Mouse (Mus musculus) spleen, postnatal 36 days (tissue): ENCODE results near the gene Clec4f.
"Not testable (repeated sequence)": the region's sequence is repeated elsewhere in the genome, so short reads cannot be mapped to it uniquely, and the experiment has no call there.

Experiments
- DNase-seq, 2 experiments: peaks; one replicate each; pipeline ENCODE4 v3.0.0; 2022; ENCODE audit warnings: low spot score in 2 of 2, mixed read lengths in 1 of 2

The Clec4f gene

DNA sequence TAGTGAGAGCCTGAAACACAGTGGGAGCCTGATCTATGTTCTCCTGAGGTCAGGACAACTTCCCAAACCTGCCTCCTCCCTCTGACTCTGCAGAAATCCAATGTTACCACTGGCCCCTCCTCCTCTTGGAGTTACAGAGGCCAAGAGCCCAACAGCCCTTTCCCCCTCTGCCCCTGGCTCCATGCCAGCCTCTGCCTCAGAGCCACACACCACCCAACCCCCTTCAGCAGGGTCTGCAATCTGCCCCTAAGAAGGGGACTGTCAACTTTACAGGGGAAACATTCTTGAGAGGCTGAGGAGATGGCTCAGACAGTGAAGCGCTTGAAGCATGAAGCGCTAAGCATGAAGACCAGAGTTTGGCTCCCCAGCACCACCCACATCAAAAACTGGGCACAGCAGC, at the start of gene Clec4f:
Gene Clec4f, minus strand, starts transcription at position 101 of the 400 bp plus-strand sequence.
- no peak for DNase-seq

DNA sequence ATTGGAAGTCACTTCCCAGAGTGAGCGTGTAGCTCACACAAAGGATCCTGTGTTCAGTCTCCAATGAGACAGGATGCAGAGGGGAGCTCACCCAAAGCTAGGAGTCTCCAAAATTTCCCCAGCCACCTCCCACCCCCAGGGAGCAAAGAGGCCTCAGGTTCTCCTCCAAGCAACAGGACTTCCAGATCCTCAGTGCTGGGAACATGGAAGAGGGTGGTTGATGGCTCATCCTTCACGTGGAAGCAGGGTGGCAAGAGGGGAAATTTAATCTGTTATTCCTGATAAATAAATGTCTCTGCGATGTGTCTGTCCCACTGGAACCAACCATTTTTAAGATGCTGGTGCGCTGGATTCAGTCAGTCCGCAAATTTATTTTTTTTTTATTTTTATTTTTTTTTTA, 48.7 kb upstream of the Clec4f start:
- no peak for DNase-seq

DNA sequence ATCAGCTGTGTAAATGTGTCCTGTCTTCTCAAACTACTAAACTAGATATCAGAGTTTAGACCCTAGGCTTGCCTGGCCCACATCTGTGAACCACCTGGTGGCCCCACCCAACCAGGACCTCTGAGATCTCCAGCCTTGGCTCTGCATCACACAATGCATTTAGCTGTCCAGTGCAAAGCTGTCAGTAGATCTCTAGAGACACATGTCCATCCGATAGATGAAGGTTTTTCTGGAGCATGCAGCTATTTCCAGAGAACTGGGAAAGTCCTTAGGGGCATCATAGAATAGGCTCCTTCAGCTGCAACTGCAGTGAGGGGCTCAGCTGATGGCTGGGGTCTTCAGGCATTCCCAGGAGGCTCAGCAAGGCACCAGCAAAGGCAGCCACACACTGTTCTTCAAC, 48.3 kb upstream of the Clec4f start:
- no peak for DNase-seq

DNA sequence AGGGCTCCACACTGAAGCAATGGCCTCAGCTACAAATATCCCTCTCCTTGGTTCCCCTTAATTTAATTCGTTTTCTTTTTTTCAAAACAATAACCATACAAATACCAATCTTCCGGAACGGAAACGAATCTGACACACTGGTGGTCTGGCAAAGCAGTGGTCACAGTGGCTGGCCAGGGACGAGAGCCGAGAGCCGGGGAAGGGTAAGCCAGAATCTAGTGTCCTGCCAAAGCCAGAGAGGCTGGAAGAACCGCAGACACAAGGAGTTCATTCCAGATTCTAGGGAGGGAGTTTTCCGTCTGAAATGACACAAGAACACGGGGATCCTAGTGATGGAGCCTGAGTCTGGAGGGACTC, 47.7 kb upstream of the Clec4f start:
- DNase-seq, result no peak

DNA sequence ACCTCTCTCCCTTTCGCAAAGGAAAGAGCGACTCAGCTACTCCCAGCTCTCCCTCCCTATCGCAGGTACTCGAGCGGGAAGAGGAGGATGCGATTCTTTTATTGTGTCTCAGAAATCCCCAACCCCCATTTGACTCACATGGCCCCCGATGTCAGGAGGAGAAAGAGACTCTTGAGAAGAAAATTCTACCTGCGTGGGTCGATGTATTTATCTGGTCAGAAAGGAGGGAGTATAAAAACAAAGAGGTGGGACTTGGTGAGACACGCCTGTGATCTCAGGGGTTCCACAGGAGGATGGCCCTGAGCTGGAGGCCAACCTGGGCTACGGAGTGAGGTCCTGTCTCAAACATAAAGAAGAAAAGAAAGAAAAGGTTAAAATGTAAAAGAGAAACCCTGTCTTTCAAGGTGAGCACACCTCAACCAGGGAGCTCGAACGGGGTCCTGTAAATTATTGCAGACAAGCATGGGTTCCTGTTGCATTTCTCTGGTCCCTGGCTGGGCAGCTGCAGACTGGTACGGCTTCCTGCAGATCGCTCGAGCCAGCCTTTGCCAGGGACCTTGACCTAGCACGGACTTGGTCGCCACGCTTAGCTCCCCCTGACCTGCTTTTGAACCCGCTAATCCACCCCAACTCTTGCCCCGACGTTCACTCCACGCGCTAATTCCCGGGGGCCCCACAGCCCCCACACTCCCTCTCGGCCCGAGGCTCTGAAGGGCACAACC, 47.2 kb upstream of the Clec4f start:
- no peak for DNase-seq

DNA sequence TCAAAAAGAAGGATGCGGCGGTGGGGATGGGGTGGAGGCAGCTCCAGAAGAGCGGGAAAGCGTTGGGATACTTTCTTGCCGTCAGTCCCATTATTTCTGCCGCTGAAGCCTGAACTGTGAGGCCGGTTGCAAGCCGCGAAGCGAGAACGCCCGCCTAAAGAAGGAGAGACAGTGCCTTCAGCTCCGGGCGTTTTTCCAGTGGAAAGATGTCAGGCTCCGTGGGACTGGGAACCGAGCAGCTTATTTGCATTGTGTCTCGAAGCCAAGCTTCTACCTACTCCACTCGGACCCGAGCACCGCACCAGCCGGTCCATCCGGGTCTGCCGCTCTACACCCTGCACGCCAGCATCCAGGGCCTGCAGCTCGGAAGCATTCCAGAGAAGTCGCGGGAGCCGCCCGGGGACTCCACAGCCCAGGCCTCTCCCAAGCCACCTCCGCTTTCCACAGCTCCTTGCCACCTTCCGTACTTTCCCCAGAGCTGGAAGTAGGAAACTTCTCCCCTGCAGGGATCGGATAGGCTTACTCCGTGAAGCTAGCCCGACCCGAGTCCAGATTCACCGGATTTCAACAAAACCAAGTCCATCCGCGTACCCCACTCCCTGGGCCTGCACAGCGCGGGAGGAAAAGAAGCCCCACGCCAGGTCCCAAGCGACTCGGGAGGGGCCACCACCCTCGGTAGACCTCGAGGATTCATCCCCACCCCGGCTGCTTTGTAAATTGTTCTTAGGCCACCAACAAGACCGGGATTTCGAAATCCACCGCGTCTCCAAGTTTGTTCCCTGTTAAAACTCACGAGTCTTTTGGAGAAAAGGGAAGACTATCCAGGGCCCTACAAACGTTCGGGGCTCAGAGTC, 46.4 kb upstream of the Clec4f start:
- DNase-seq, result no peak

DNA sequence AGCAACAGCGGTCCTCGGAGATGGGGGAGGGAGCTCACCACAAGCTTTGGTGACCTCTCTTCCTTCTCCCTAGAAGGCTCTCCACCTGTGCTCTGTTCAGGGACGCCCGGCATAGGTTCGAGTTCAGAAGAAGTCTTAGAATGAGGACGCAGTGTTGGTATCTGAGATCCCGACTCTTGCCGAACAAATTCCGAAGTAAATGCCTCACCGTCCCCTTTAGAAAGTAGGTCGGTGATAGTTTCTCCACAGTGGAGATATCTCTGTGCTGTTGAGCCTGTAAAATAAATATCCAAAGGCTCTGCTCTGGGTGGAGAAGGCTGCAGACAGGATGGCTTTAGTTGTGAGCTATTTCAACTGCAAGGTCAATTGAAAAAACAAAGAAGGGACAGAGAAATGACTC, 45.0 kb upstream of the Clec4f start:
- no peak for DNase-seq

DNA sequence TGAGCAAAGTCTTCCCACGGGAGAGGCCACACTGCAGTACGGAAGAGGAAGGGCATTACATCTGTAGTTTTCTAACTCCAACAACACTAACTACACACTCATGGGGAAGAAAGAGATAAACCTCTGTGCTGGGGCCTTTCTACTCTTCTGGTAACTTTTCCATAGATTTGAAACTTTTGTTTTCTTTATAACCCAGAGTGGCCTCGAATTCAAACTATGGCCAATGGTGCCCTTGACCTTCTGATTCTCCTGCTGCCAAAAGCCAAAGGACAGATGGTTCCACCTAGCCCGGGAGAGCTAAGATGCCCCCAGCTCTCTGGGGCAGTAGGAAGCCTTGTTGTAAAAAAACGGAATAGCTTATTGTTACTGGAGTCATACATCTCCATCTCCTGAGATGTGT, 44.0 kb upstream of the Clec4f start:
- DNase-seq, result no peak

DNA sequence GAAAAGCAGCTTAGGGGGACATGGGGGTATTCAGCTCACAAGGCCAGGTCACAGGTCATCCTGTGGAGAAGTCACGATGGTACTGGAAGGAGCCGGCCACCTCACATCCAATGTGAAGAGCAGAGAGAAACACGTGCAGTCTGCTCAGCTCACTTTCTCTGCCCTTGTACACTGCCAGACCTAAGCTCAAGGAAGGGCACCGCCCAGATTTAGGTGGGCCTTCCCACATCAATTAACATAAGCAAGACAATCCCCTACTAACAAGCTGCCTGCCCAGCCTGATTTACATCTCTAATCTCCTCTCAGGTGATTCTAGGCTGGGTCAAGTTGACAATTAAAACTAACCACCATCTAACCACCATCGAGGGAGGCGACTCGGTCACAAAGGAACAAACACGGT, 41.9 kb upstream of the Clec4f start:
- DNase-seq, result no peak

DNA sequence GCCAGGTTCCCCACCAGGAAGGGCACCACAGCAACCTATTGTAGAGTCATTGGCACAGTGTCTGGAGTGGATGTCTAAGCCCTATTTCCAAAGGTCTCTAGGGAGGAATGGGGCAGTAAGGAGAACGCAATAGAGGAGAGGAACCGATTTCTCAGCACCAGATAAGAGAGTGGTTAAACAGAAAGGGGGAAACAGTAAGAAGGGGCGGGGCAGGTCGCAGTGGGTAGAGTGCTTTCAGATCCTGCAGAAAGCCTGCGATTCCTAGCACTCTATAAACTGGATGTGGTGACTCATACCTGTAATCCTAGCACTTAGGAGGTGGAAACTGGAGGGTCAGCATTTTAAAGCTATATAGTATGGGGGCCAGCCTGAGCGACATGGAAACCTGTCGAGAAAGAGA, 40.7 kb upstream of the Clec4f start:
- DNase-seq, result no peak

DNA sequence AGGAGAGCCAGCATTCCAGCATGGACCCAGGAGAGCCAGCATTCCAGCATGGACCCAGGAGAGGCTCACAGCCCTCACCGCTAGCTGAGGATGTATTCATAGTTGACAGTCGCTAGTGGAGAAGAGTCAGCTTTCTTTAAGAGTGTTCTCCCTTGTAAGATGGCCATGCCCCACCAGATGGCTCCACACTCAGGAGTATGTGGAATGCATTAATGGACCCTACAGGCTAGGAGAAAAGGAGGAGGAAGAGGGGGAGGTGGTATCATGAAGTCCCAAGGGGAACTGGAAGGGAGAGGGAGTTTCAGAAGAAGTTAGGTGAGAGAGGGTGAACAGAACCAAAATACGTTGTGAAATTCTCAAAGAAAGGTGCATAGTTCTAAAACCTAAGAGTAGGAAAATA, 39.7 kb upstream of the Clec4f start:
- no peak for DNase-seq

DNA sequence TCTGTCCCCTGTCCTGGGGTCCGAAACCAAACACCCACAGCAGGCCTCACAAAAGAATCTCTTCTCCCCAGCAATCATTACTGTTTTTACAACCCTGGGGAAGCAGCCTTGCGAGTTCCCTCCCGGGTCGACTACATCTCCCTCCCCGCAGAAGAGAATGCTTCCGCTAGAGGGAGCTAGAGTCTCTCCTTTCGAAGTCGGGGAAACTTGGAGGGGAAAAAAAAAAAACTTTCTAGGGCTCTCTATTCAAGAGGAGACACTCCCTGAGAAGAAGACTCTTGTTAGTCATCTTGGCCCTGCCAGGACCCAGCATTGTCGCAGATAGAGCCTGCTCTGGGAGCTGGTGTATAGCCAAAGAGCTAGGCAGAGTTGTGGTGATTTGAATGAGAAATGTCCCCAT, 37.8 kb upstream of the Clec4f start:
- peak; percentile 22 to 24 for DNase-seq

DNA sequence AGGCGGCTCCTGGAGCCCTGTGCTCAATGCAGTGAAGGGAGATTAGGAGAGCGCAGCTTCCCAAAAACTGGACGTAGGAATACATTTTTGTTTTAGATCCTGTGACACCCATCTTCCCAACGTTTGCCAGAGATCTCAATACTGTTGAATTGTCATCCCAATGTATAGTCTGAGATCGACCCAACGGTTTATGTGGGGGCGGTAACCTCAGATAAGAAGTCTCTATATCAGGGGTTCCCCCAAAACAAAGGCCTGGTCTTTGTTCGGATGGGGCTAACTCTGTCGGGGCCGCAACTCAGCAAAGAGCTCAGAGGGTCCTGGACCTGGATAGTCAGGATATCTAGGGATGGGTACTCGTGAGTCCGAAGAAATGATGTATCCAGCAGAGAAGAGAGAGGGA, 37.0 kb upstream of the Clec4f start:
- no peak for DNase-seq

DNA sequence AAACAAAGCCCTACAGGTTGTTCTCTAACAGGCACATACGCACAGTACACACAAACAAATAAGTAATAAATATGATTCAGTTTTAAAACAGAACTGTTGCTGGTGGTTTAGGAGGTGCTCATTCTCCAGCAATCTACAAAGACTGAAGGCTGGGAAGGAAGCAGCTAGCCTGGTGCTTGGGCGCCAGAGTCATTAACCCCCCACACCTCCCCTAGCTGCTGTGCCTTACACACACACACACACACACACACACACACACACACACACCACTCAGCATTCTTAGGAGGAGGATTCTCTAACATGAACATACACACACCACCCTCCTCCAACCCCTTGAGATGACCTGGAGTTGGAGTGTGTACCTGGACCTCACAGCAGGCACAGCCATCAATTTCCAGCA, 34.9 kb upstream of the Clec4f start:
- DNase-seq, result no peak

DNA sequence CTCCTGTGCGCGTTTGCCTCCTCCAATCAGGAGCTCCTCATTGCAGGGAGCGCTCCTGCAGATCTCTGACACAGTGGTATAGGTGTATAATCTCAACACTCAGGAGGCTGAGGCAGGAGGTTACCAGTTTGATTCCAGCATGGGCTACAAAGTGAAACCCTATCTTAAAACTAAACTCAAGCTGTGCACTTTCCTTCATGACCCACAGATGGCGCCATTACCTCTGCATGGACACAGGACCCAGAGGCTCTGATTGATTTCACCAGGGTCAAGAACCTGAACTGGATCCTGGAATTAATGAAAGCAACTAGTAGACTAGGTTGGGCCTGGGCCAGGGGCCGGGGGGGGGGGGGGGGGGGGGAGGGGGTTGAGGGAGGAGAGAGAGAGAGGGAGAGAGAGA, 34.3 kb upstream of the Clec4f start:
- no peak for DNase-seq

DNA sequence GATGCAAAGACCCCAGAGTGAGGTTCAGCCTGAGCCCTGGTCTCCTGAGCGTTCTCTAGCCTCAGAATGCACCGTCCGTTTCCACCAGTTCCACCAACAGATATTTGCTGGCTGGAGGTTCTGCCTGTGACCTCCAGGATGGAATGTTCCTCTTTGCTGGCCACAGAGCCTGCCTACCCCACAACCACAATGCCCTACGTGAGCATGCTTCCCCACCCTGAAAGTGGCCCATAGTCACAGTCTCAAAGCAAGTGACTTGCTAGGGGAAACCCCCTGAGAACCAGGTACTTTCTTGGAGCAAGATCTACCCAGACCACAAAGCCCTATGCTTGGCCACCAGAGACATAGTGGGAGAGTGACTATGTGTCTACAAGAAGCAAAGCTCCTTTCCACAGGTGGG, 33.4 kb upstream of the Clec4f start:
- DNase-seq, result no peak

DNA sequence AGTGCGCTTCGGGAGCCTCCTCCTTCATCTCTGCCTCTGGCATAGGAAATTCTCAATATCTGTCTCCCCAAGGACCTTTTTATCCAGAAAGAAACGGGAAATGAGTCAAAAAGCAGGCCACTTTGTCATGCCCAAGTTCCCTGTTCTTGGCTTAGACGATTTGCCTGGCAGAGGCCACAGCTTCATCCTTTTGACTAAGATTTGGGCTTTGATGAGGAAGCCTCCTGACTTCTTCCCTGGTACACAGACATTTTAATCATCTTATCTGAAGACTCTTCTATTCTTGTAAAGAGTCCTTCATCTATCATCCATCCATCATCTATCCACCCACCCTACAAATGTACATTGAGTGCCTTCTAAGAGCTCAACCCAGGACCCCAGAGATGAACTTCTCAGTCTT, 21.8 kb upstream of the Clec4f start, which contains the start of gene Cd207:
Gene Cd207, minus strand, starts transcription at position 101 of the 400 bp plus-strand sequence.
- no peak for DNase-seq

DNA sequence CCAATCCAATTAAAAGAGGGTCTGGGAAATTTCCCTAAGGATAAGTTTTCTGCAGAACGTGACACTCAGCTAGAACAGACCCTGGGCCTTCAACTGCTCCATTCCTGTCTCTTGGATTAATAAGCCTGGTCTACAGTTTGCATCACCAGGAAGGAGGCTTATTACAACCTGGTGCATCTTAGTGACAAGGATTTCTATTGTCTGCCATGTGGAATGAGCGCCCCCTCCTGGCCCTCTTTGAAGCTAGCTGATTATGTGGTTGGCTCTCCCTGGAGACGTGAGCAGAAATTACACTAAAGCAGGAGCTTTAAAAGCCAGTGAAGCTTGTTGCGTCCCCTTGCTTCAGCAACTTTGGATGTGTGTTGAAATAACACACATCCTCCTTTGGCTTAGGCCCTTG, 17.4 kb upstream of the Clec4f start:
- peak; percentile 25 to 41 for DNase-seq

DNA sequence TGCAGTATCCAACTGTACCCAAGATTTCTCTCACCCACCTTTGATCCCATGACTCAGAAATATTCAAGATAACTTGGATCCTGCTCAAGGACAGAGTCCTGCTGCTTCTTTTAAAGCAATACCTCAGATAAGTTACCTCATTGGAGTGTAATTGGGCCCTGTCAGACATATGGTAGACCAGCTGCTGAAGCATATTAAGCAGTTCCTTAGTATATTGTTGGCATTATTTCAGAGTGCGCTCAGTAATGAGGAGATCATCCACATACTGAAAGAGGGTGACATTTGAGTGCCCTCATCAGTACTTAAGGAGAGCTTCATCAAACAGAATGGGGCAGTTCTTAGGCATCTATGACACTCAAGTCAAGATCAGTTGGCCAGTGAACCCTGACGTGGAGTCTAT, 9.0 kb upstream of the Clec4f start:
- DNase-seq, result no peak

DNA sequence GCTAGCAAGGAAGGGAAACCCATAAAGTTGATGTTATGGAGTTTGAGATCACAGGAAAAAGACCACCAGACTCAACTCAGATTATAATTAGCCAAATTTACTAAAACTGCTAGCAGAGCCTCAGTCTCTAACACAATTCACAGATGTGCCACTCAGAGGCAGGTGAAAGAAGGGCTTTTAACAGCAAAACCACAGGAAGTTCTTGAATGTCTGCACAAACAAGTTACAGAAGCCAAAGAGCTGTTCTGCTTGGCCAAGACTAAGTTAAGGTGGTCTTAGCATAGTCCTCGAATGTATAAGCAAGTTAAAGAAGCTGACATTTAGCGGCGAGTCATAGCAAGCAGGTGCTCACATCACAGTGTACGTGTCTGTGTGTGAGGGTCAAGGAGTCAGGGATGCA, 4.8 kb upstream of the Clec4f start:
- no peak for DNase-seq

DNA sequence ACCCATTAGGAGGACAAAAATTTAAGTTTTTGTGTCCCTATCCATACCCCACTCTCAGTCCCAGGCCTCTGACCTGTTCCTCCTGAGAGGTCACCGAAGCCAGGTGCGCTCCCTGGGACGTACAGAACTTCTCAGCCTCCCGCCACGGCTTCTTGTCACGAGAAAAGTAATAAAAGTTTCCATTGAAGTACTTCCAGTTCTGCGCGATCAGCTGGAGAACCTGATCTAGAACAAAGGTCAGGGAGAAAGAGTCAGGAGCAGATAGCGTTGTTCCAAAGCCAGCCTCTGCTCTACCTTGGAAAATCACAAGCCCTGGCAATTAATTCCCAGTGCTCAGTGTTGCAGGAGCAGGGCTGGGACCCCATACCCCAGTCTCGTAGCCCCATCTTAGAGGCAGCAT, 9.3 kb downstream of the Clec4f start:
- no peak for DNase-seq

DNA sequence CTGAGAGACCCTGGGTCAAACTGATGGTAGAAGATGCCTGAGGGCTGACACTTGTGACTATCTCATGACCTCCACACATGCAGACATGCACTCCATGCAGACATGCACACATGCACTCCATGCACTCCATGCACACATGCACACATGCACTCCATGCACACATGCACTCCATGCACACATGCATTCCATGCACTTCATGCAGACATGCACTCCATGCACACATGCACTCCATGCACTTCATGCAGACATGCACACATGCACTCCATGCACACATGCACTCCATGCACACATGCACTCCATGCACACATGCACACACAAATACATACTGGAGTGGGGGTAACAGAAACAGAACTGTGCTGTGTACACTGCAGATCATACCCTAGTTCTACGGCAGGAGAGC, 20.7 kb downstream of the Clec4f start:
- no peak for DNase-seq

DNA sequence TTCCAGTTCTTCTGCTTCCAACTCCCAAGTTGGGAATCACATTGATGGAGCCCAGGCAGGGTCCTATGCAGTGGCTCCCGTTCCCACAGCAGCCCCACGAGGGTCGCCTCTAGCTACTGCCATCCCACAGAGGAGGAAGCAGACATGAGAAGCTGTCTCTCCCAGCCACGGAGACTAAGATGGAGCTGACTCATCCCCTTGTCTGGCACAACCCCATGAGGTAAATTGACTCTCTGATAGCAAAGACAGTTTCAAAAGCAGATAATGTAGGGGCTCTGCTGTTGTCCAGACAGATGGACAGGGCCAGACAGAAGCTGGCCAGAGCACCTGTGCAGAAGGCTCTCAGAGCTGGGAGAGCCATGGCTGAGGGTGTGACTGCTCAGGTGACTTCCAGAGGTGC, 21.4 kb downstream of the Clec4f start:
- DNase-seq, result not testable (repeated sequence)
